Mouse (Mus musculus) erythroid progenitor cell, adult 5-6 weeks (primary cell): ENCODE results near the gene Robo2. TPM values are rescaled to one million over a fixed set of nuclear protein-coding genes. Genes with fewer than 3 reads are reported as not detected.
"Not testable (repeated sequence)": the region's sequence is repeated elsewhere in the genome, so short reads cannot be mapped to it uniquely, and the experiment has no call there.

ENCODE experiments used
- ATAC-seq: replicated peaks from 2 replicates; pipeline ENCODE4 v1.8.0; 2016; ENCODE audit warnings: moderate number of reproducible peaks, mild to moderate bottlenecking, moderate TSS enrichment, inconsistent platforms; ENCODE audit not compliant: poor library complexity, low FRiP score, severe bottlenecking
- total RNA-seq, 2 experiments: library from RNA; stranded (forward) in 1 of 2; stranded (reverse) in 1 of 2; fragments of 150-400 nt in 1 of 2; fragments of 186-747, 209-891 nt in 1 of 2; gene quantifications; 2 replicates each; pipeline versions ENCODE4 v1.2.3 to v1.2.4; 2015 to 2017; ENCODE audit warnings: low replicate concordance in 2 of 2

The Robo2 gene
- total RNA-seq, 2 experiments from 2014 or later = not detected

GRCm38 (mm10) chr16:74111101-74111500 lies 300.5 kb downstream of the Robo2 start:
- ATAC-seq = no peak

- not testable (repeated sequence) for ATAC-seq
Measured at GRCm38 (mm10) chr16:74104449-74104848, 307.2 kb downstream of the Robo2 start.

- no peak for ATAC-seq
Measured at GRCm38 (mm10) chr16:74092997-74093801, 318.4 kb downstream of the Robo2 start.

GRCm38 (mm10) chr16:74089951-74090350 lies 321.7 kb downstream of the Robo2 start:
- ATAC-seq = no peak

GRCm38 (mm10) chr16:74084188-74084587 lies 327.4 kb downstream of the Robo2 start:
- no peak for ATAC-seq

- ATAC-seq = no peak
Measured at GRCm38 (mm10) chr16:74072671-74073070, 339.0 kb downstream of the Robo2 start.

- no peak for ATAC-seq
Measured at GRCm38 (mm10) chr16:74070628-74071027, 341.0 kb downstream of the Robo2 start.

- no peak for ATAC-seq
Measured at GRCm38 (mm10) chr16:74065958-74066357, 345.7 kb downstream of the Robo2 start.

GRCm38 (mm10) chr16:74061951-74062350 lies 349.7 kb downstream of the Robo2 start:
- ATAC-seq = no peak

GRCm38 (mm10) chr16:74061479-74061878 lies 350.1 kb downstream of the Robo2 start:
- no peak for ATAC-seq

- ATAC-seq = no peak
Measured at GRCm38 (mm10) chr16:74056886-74057285, 354.7 kb downstream of the Robo2 start.

- no peak for ATAC-seq
Measured at GRCm38 (mm10) chr16:74056210-74056609, 355.4 kb downstream of the Robo2 start.

- ATAC-seq = no peak
Measured at GRCm38 (mm10) chr16:74055061-74055751, 356.4 kb downstream of the Robo2 start.

- no peak for ATAC-seq
Measured at GRCm38 (mm10) chr16:74049467-74049866, 362.2 kb downstream of the Robo2 start.

GRCm38 (mm10) chr16:74048980-74049379 lies 362.6 kb downstream of the Robo2 start:
- ATAC-seq = no peak

GRCm38 (mm10) chr16:74047232-74047631 lies 364.4 kb downstream of the Robo2 start:
- no peak for ATAC-seq

- not testable (repeated sequence) for ATAC-seq
Measured at GRCm38 (mm10) chr16:74040797-74041196, 370.8 kb downstream of the Robo2 start.

GRCm38 (mm10) chr16:74027822-74028221 lies 383.8 kb downstream of the Robo2 start:
- ATAC-seq = no peak

- no peak for ATAC-seq
Measured at GRCm38 (mm10) chr16:74022281-74022978, 389.2 kb downstream of the Robo2 start.

- ATAC-seq = no peak
Measured at GRCm38 (mm10) chr16:74005767-74006166, 405.9 kb downstream of the Robo2 start.

- no peak for ATAC-seq
Measured at GRCm38 (mm10) chr16:74001331-74001730, 410.3 kb downstream of the Robo2 start.
